27 mouse cellular contexts compared by ENCODE assay signal in the genomic region with DNA sequence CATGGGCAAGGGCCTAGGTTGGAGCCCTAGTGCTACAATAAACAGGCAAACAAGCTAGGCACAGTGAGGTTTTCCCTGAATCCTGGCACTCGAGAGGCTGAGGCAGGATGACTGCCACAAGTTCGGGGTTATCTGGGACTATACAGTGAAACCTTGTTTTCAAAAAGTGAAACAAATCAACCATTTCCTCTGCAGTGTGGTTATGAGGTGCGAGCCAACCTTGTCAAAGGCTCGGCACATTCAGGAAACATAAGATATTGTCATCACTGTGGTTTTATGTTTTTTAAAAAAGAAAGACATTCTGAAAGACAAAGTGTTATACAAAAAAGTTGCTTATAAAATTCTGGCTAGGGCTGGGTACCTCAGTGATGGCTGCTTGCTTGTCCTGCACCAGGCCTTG. TPM values are rescaled to one million over a fixed set of nuclear protein-coding genes. Genes with fewer than 3 reads are reported as not detected.
DNase-seq lines count a peak whose midpoint lies in the region; ATAC-seq and TF ChIP-seq lines count a peak whose summit lies in the region.
"Had no signal": no experiment of that assay in that cellular context is flagged by ENCODE, and none has a peak within 500 bp of the region (broad histone marks: within the 10 kb centered on the region; RNA-seq: fewer than 3 reads in every experiment).

No protein-coding gene starts in this region.

- H3K4me3 ChIP-seq in thymus, adult 2 months (ENCODE audit: control insufficient read depth, insufficient read depth, low read length): no peak overlapping the region
- H3K4me3 ChIP-seq: embryonic facial prominence, embryonic 13.5 days; forebrain, embryonic 12.5 days; heart, embryonic 12.5 days; hindbrain, embryonic 13.5 days had no signal

- no peak for TF ChIP-seq POLR2A in thymus, adult 2 months (IDR thresholded peaks at IDR 0.05; ENCODE audit: control insufficient read depth, extremely low read depth, insufficient read depth, low read length, poor library complexity)

- ATAC-seq in CD4-positive, CD25-positive, alpha-beta regulatory T cell, adult 4 months: peak; percentile 86
- peak; percentile 37 to 74 for ATAC-seq in hematopoietic stem cell, adult 5-6 weeks (replicated peaks in 1 of 2; ENCODE audit: insufficient read depth in 1 of 2, low FRiP score in 2 of 2, low TSS enrichment in 1 of 2, low read depth in 1 of 2, poor library complexity in 2 of 2, severe bottlenecking in 2 of 2)
- ATAC-seq: forebrain, embryonic 16.5 days; hindbrain, postnatal 0 days; intestine, postnatal 0 days; Patski had no signal

- no peak for DNase-seq in thymus, adult 2 months
- DNase-seq in thymus, postnatal 10 days (ENCODE audit: low spot score in 2 of 2): no peak
- peak; percentile 72 for DNase-seq in naive thymus-derived CD4-positive, alpha-beta T cell, adult 2 months (ENCODE audit: low read depth)
- no peak for DNase-seq in cerebellum, postnatal 10 days
- no peak for DNase-seq in heart, postnatal 25 days (ENCODE audit: low spot score)
- no peak for DNase-seq in gastrocnemius, adult 8-10 months (ENCODE audit: low spot score in 2 of 2)
- DNase-seq: adrenal gland, postnatal 14 days; cerebellum, adult 11-12 months; cerebellum, adult 9-10 months; cerebellum, postnatal 36 days; gastrocnemius, postnatal 25 days; heart, postnatal 4 days had no signal

- TF ChIP-seq CTCF in thymus, adult 2 months (IDR thresholded peaks at IDR 0.05; ENCODE audit: borderline replicate concordance, control insufficient read depth, extremely low read depth, insufficient read depth, low read length, poor library complexity): no peak

- H3K36me3 ChIP-seq in thymus, adult 2 months (ENCODE audit: control insufficient read depth, insufficient read depth, low read length): no peaks in the 10 kb centered on the region
- H3K36me3 ChIP-seq: embryonic facial prominence, embryonic 13.5 days; forebrain, embryonic 12.5 days; heart, embryonic 12.5 days; hindbrain, embryonic 13.5 days had no signal

- H3K4me1 ChIP-seq in thymus, adult 2 months (replicated peaks; ENCODE audit: control insufficient read depth, insufficient read depth, low read length): peaks cover 3% of the 10 kb centered on the region; the same call in 1 of the 2 replicates
- H3K4me1 ChIP-seq: embryonic facial prominence, embryonic 13.5 days; heart, embryonic 12.5 days had no signal

- intact Hi-C loops in heart, postnatal 25 days (cut with DNase I): no loop called here

- WGBS in thymus, adult 2 months: 4% methylated on average over 4 of the region's 4 CpGs

- peak overlapping the region; percentile 82; the same call in 1 of the 2 replicates for H3K27ac ChIP-seq in thymus, adult 2 months (ENCODE audit: control insufficient read depth, insufficient read depth, low read length)
- H3K27ac ChIP-seq: embryonic facial prominence, embryonic 13.5 days; forebrain, embryonic 12.5 days; hindbrain, embryonic 13.5 days; hindbrain, postnatal 0 days had no signal

- H3K27me3 ChIP-seq in thymus, adult 2 months (ENCODE audit: control insufficient read depth, insufficient read depth, low read length): no peaks in the 10 kb centered on the region
- H3K27me3 ChIP-seq: CH12.LX; embryonic facial prominence, embryonic 13.5 days; forebrain, embryonic 12.5 days; heart, embryonic 12.5 days; hindbrain, embryonic 13.5 days had no signal

RNA-seq across cellular contexts. Expression of a gene that starts 37.5 kb away (rescaled TPM):
- 88.7 and 98.3 TPM in 2 replicates for polyA plus RNA-seq in thymus, adult 2 months (2012; rRNA removed)
- polyA plus RNA-seq in CD4-positive, CD25-positive, alpha-beta regulatory T cell, adult 4 months (2017; shearing (Covaris generic)): 100 to 1,000 TPM; 170 to 192 TPM
- 93.8 and 106 TPM in 2 replicates for total RNA-seq in hematopoietic stem cell, adult 5-6 weeks (2017)
- total RNA-seq in heart, postnatal 25 days (2021): 100 to 1,000 TPM; 774 to 795 TPM
- total RNA-seq in gastrocnemius, adult 8-10 months (2022): 100 to 1,000 TPM; 288 to 328 (median 320) TPM

RNA-seq across cellular contexts. Expression of a gene that starts 41.4 kb away (rescaled TPM):
- polyA plus RNA-seq in thymus, adult 2 months (2012; rRNA removed): 0.04 TPM in 1 of 2 replicates, not detected in the other
- not detected for polyA plus RNA-seq in CD4-positive, CD25-positive, alpha-beta regulatory T cell, adult 4 months (2017; shearing (Covaris generic))
- not detected in 2 replicates for total RNA-seq in hematopoietic stem cell, adult 5-6 weeks (2017)
- total RNA-seq in heart, postnatal 25 days (2021): not detected
- not detected for total RNA-seq in gastrocnemius, adult 8-10 months (2022)
- total RNA-seq: adrenal gland, postnatal 14 days; gastrocnemius, adult 18-20 months; gastrocnemius, postnatal 25 days; granulocyte monocyte progenitor cell, adult 5-6 weeks; heart, adult 8-10 months; heart, postnatal 4 days; hindbrain, postnatal 0 days had no signal
- polyA plus RNA-seq: embryonic facial prominence, embryonic 13.5 days; heart, embryonic 12.5 days; heart, embryonic 16.5 days; intestine, postnatal 0 days; Patski had no signal
